Mouse (Mus musculus) naive thymus-derived CD4-positive, alpha-beta T cell, adult 2 months (primary cell): ENCODE results near the gene Ndufaf1.
A peak's percentile ranks its signal among the peaks of the same experiment; 100 is the strongest.

ENCODE experiments used
- DNase-seq: peaks from one replicate; pipeline ENCODE4 v3.0.0-alpha.2; 2011; ENCODE audit warnings: low read depth

Gene Ndufaf1

DNA sequence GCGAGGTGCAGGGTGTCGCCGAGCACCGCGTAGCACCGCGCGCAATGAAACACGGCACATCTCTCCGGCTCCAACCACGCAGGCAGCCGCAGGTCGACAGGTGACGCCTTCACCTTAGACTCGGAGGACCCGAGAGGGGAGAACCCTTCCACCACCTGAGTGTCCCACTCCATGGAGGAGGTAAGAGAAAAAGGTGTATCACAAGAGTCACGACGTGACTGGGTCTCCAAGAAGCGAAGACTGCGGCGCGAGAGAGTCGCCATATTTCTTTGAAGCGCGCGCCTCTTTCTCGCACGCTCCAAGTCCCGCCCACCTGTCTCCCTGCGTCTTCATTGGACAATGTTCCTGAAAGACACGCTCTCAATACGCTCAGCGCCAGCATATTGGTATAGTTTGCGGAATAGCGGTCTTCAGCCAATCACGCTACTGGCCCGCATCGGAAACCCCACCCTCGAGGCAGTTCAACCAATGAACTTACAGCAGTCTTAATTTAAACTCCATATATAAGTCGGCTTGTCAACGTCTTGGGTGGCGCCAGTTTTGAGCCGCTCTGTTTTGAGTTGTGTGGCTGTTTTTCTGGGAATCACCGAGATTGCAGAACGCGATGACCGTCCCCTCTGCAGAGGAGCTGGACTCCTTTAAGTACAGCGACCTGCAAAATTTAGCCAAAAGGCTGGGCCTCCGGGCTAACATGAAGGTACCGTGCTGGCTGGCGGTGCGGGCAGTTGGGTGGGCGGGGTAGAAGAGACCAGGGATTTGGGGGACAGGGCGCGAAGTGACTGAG lies 44.2 kb downstream of the Ndufaf1 start, which contains the start of the genes Nusap1 and Oip5:
TSS of gene Nusap1 (plus strand) at position 100 of the 784 bp plus-strand sequence.
TSS of gene Oip5 (minus strand) at position 271 of the 784 bp plus-strand sequence.
- peak; percentile 97 for DNase-seq

GRCm38 (mm10) chr2:119617841-119618198 lies 44.8 kb downstream of the Ndufaf1 start:
- no peak for DNase-seq

- no peak for DNase-seq
These were observed 55.6 kb downstream of the Ndufaf1 start for GRCm38 (mm10) chr2:119607023-119607422.
